Mouse (Mus musculus) cortical plate, adult 2 months (tissue): ENCODE data around the gene Slc10a7. TPM values are rescaled to one million over a fixed set of nuclear protein-coding genes. Genes with fewer than 3 reads are reported as not detected.

Experiments used
- H3K27ac ChIP-seq: fragments of 200-500 bp; 2 replicates; pipeline ENCODE4 v1.5.1; 2012; ENCODE audit warnings: low read length, control low read depth, inconsistent platforms; ENCODE audit not compliant: insufficient read depth
- H3K4me1 ChIP-seq: fragments of 200-500 bp; 2 replicates; pipeline ENCODE4 v1.6.1; 2011; ENCODE audit warnings: low read length; ENCODE audit not compliant: control insufficient read depth, insufficient read depth
- H3K4me3 ChIP-seq: fragments of 200-500 bp; 2 replicates; pipeline ENCODE4 v1.5.1; 2011; ENCODE audit warnings: mild to moderate bottlenecking, low read length, control low read depth; ENCODE audit not compliant: insufficient read depth
- CTCF ChIP-seq: fragments of 200-500 bp; IDR thresholded peaks from 2 replicates; pipeline ENCODE4 v1.5.1; 2011; ENCODE audit warnings: mild to moderate bottlenecking, control low read depth, low read length; ENCODE audit not compliant: insufficient read depth; ENCODE audit errors: extremely low read depth
- POLR2A ChIP-seq: fragments of 200-500 bp; IDR thresholded peaks from 2 replicates; pipeline ENCODE4 v1.6.1; 2011; ENCODE audit warnings: mild to moderate bottlenecking, low read length, control low read depth; ENCODE audit not compliant: insufficient read depth; ENCODE audit errors: extremely low read depth
- polyA plus RNA-seq: library from polyadenylated mRNA; depleted of rRNA; stranded (reverse); fragments of >200 nt; gene quantifications from 2 replicates; pipeline ENCODE4 v1.2.3, GENCODE M21; 2012

Gene Slc10a7
- polyA plus RNA-seq, 1 experiment = 4.1 TPM

DNA sequence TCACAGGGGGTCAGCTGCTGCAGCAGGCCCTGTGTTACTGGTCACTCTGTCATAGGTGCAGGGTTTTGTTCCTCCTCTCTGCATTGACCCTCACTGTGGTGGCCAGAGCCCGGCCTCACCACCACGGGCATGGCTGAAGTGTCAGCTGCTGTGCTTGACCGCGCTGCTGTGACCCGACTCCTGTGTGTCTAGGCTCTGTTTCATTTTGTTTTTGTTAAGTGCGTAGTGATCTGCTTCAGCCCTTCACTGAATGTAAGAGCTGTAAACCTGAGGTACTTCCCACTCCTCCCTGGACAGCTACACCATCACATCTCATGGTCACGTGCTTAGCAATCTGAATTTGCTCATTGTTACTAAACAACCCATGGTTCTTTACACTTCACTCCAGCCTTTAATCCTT, 65.1 kb downstream of the Slc10a7 start:
- Histone ChIP-seq H3K4me1 (no peaks in the 10 kb centered on the region), H3K27ac (no peak overlapping the region)
- no peak for TF ChIP-seq POLR2A
- no peak for TF ChIP-seq CTCF

DNA sequence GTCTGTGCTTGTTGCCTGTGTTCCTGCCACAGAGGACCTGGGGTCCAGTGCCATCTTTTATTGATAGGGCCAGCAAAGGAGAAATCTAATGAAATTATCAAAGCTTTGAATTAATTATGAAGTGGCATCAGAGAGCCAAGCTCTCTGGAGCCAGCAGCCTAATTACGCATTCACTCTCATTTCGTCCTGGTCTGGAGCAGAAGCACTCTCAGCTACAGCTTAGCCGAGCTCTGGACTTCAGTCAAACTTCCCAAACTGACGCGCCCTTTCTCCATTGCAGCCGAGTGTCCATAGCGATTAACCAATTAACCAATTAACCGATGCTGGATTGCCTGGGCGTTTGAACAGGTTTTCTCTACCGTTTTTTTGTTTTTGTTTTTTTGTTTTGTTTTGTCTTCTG, 68.4 kb downstream of the Slc10a7 start:
- Histone ChIP-seq H3K27ac (no peak overlapping the region), H3K4me3 (no peak overlapping the region), H3K4me1 (no peaks in the 10 kb centered on the region)
- no peak for TF ChIP-seq CTCF

More for the DNA sequence above, 65.1 kb downstream of the Slc10a7 start:
- no peak overlapping the region for H3K4me3 ChIP-seq

GRCm38 (mm10) chr8:78578036-78578435, 68.9 kb downstream of the Slc10a7 start:
- no peak overlapping the region for H3K4me3 ChIP-seq
- H3K27ac ChIP-seq = no peak overlapping the region
- TF ChIP-seq POLR2A (no peak), CTCF (no peak)
- H3K4me1 ChIP-seq = no peaks in the 10 kb centered on the region

DNA sequence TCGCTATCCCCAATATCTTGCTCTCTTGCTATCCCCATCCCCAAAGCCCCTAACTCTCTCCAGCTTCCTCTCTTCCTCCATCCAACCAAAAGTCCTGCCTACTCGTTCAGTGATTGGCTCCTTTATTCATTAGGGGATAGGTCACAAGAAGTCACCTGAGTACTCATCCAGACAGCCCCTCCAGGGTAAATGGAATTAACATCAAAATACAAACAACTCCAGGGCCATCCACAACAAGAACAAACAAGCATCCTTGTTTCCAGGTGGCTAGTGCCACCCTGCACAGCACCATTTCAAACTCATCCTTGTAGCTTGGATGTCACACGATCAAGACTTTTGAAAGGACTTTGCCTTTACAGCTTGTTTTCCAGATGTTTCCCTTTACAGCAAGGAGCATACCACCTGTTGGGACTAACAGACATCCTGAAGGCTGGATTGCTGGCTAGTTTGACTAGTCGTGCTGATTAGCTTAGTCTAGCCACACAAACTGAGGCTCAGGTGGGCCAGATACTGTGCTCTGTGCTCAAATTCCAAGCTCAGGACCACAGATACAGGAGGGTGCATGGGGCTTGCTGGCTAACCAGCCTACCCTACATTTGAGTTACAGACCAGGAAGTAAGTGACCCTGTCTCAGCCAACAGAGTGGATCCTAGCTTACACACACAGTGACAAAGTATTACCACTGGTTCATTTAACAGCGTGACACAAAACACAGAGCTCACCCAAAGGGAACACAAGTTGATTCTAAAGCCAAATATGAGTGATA, 75.0 kb downstream of the Slc10a7 start:
- no peak overlapping the region for H3K27ac ChIP-seq
- TF ChIP-seq CTCF (no peak), POLR2A (no peak)
- no peaks in the 10 kb centered on the region for H3K4me1 ChIP-seq
- H3K4me3 ChIP-seq = no peak overlapping the region

DNA sequence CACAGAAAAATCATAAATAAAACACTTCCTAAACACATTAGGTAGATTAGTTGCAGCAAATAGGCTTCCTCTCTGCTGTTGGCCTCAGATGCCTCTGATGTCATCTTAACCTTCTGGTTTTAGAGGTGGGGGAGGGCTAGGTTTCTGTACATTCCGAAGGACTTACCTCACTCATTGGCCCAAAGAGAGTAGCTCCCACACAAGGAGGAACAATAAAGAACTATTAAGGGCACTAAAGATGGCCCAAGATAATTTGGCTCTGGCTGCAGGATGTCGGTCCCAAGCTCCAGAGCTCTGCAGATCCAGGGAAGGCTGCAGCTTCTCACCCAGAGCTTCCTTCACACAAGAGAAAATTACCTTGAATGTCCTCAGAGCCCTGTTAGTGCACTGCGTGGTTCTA, 75.7 kb downstream of the Slc10a7 start:
- TF ChIP-seq POLR2A (no peak), CTCF (no peak)
- Histone ChIP-seq H3K4me3 (no peak overlapping the region), H3K27ac (no peak overlapping the region), H3K4me1 (no peaks in the 10 kb centered on the region)

GRCm38 (mm10) chr8:78595481-78595908, 86.3 kb downstream of the Slc10a7 start:
- TF ChIP-seq CTCF (no peak), POLR2A (no peak)
- Histone ChIP-seq H3K27ac (no peak overlapping the region), H3K4me3 (no peak overlapping the region), H3K4me1 (no peaks in the 10 kb centered on the region; the same call in 1 of the 2 replicates)

DNA sequence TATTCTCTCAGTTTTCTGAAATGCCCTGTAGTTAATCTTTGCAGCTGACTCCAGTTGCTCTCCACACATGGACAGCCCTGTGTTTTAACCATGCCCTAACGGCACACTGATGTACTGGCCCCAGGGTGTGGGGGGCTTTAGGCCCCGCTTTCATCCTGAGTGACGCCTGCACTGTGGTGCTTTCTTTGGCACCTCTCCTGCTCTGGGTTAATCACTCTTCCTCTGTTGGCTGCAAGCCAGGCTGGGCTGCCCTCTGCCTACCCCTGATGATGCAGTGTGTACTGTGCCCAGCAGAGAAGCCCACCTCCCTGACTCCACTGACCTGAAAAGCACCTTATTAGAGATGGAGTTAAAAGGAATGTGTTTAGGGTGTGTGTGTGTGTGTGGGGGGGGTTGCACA, 89.1 kb downstream of the Slc10a7 start:
- TF ChIP-seq POLR2A (no peak), CTCF (no peak)
- Histone ChIP-seq H3K4me1 (no peaks in the 10 kb centered on the region; the same call in 1 of the 2 replicates), H3K27ac (no peak overlapping the region), H3K4me3 (no peak overlapping the region)

- H3K27ac ChIP-seq = no peak overlapping the region
- no peak overlapping the region for H3K4me3 ChIP-seq
- TF ChIP-seq POLR2A = no peak
- TF ChIP-seq CTCF = no peak
- H3K4me1 ChIP-seq = no peaks in the 10 kb centered on the region; the same call in 1 of the 2 replicates
Observed at GRCm38 (mm10) chr8:78603084-78603483, 93.9 kb downstream of the Slc10a7 start.

DNA sequence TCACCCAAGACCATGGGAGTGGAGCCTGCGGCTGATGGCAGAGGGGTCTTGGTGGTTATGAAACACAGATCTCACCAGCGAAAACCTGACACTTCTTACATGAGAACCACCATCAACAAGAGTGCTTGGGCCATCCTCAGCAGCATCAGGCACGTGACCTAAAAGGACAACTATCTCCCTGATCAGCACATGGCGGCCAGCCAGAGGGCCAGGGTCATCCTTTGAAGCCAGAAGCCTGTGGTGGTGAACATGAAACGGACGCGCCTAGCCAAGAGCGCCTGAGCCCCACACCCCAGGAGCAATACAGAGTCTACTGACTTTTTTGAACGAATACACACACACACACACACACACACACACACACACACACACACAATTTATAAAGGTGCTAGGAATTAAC, 95.3 kb downstream of the Slc10a7 start:
- Histone ChIP-seq H3K4me3 (no peak overlapping the region), H3K27ac (no peak overlapping the region), H3K4me1 (no peaks in the 10 kb centered on the region; the same call in 1 of the 2 replicates)
- no peak for TF ChIP-seq CTCF
- TF ChIP-seq POLR2A = no peak

- H3K4me3 ChIP-seq = no peak overlapping the region
- no peaks in the 10 kb centered on the region for H3K4me1 ChIP-seq
- no peak overlapping the region for H3K27ac ChIP-seq
- TF ChIP-seq POLR2A = no peak
- TF ChIP-seq CTCF = no peak
Observed at GRCm38 (mm10) chr8:78609301-78609700, 100.2 kb downstream of the Slc10a7 start.
